ENCODE assay signal across 8 mouse cellular contexts in the genomic region with DNA sequence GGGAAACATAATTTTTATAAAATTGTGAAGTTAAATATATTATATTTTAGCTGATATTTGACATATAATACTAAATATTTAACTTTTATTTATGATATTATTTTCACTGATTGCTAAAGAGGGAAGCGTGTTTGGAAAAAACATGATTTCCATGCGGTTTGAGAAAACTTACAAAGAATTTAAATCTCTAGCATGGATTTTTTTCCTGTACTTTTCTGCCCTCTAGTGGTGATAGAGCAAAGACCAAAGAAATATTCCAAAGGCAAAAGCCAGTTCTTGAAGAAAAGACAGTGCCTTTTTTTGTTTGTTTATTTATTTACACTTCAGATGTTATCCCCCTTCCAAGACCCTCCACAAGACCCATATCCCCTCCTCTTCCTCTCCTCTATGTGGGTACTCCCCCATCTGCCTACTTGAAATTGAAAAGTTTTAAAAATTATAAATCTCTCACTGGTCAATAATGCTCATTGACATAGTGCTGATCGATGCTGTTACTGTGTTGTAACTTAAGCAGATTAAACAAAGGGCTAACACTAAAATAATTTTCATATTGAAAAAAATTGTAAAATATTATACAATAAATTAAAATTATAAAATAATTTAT.
A peak's percentile ranks its signal among the peaks of the same experiment; 100 is the strongest.
DNase-seq lines count a peak whose midpoint lies in the region; ATAC-seq lines count a peak whose summit lies in the region.

No protein-coding gene starts in this region.

- no peak overlapping the region for H3K4me3 ChIP-seq in embryonic facial prominence, embryonic 11.5 days (ENCODE audit: low read depth, low read length)
- no peak overlapping the region for H3K4me3 ChIP-seq in embryonic facial prominence, embryonic 10.5 days
- H3K4me3 ChIP-seq in midbrain, embryonic 11.5 days (ENCODE audit: low read depth, low read length): no peak overlapping the region
- no peak overlapping the region for H3K4me3 ChIP-seq in midbrain, embryonic 10.5 days
- no peak overlapping the region for H3K4me3 ChIP-seq in forebrain, embryonic 12.5 days (replicated peaks)

- no peaks in the 10 kb centered on the region for H3K36me3 ChIP-seq in embryonic facial prominence, embryonic 11.5 days (replicated peaks; ENCODE audit: control insufficient read depth, insufficient read depth, low read depth, low read length)
- H3K36me3 ChIP-seq in embryonic facial prominence, embryonic 10.5 days (replicated peaks): no peaks in the 10 kb centered on the region
- H3K36me3 ChIP-seq in midbrain, embryonic 11.5 days (ENCODE audit: control insufficient read depth, insufficient read depth, low read length): no peaks in the 10 kb centered on the region
- no peaks in the 10 kb centered on the region for H3K36me3 ChIP-seq in midbrain, embryonic 10.5 days
- no peaks in the 10 kb centered on the region for H3K36me3 ChIP-seq in forebrain, embryonic 12.5 days (replicated peaks)

- H3K9ac ChIP-seq in embryonic facial prominence, embryonic 11.5 days (replicated peaks; ENCODE audit: low read length): no peak overlapping the region
- no peak overlapping the region for H3K9ac ChIP-seq in midbrain, embryonic 11.5 days (ENCODE audit: low read length)
- no peak overlapping the region for H3K9ac ChIP-seq in forebrain, embryonic 12.5 days

- H3K27ac ChIP-seq in embryonic facial prominence, embryonic 11.5 days (replicated peaks; ENCODE audit: low read depth, low read length): no peak overlapping the region
- no peak overlapping the region for H3K27ac ChIP-seq in embryonic facial prominence, embryonic 10.5 days (replicated peaks)
- H3K27ac ChIP-seq in midbrain, embryonic 11.5 days (ENCODE audit: low read depth, low read length): no peak overlapping the region
- no peak overlapping the region for H3K27ac ChIP-seq in midbrain, embryonic 10.5 days (replicated peaks)
- H3K27ac ChIP-seq in forebrain, embryonic 12.5 days: no peak overlapping the region

- peak; percentile 79 for DNase-seq in embryonic facial prominence, embryonic 11.5 days (ENCODE audit: low spot score)
- no peak for DNase-seq in embryonic facial prominence, embryonic 10.5 days (ENCODE audit: low spot score)
- DNase-seq in midbrain, embryonic 11.5 days (ENCODE audit: low spot score, missing footprints): peak; percentile 87
- no peak for DNase-seq in midbrain, embryonic 10.5 days (ENCODE audit: low spot score)
- DNase-seq in retina, postnatal 1 day: peak; percentile 64
- DNase-seq in ovary, postnatal 10 days (ENCODE audit: low spot score): no peak
- DNase-seq in cerebellum, postnatal 4 days (ENCODE audit: low spot score in 2 of 2): no peak

- H3K27me3 ChIP-seq in embryonic facial prominence, embryonic 11.5 days (ENCODE audit: control insufficient read depth, insufficient read depth, low read length): no peaks in the 10 kb centered on the region
- H3K27me3 ChIP-seq in embryonic facial prominence, embryonic 10.5 days (replicated peaks; ENCODE audit: low read depth, poor library complexity, severe bottlenecking): no peaks in the 10 kb centered on the region
- H3K27me3 ChIP-seq in midbrain, embryonic 11.5 days (ENCODE audit: control insufficient read depth, insufficient read depth, low read length): no peaks in the 10 kb centered on the region
- H3K27me3 ChIP-seq in midbrain, embryonic 10.5 days (ENCODE audit: low read depth, poor library complexity, severe bottlenecking): no peaks in the 10 kb centered on the region
- H3K27me3 ChIP-seq in forebrain, embryonic 12.5 days: no peaks in the 10 kb centered on the region

- WGBS in embryonic facial prominence, embryonic 11.5 days: 48% methylated on average over 3 of the region's 3 CpGs
- 53% methylated on average over 3 of the region's 3 CpGs for WGBS in embryonic facial prominence, embryonic 10.5 days
- 54% methylated on average over 3 of the region's 3 CpGs for WGBS in midbrain, embryonic 11.5 days
- whole genome bisulfite sequencing in midbrain, embryonic 10.5 days: 59% methylated on average over 3 of the region's 3 CpGs
- WGBS in forebrain, embryonic 12.5 days: 55% methylated on average over 3 of the region's 3 CpGs

- H3K4me2 ChIP-seq in embryonic facial prominence, embryonic 11.5 days (ENCODE audit: low read depth, low read length): no peak overlapping the region
- H3K4me2 ChIP-seq in midbrain, embryonic 11.5 days: no peak overlapping the region
- no peak overlapping the region for H3K4me2 ChIP-seq in forebrain, embryonic 12.5 days

- no peaks in the 10 kb centered on the region for H3K4me1 ChIP-seq in embryonic facial prominence, embryonic 11.5 days (ENCODE audit: control insufficient read depth, insufficient read depth, low read length)
- H3K4me1 ChIP-seq in embryonic facial prominence, embryonic 10.5 days: no peaks in the 10 kb centered on the region
- no peaks in the 10 kb centered on the region for H3K4me1 ChIP-seq in midbrain, embryonic 11.5 days (ENCODE audit: control insufficient read depth, insufficient read depth, low read length)
- no peaks in the 10 kb centered on the region for H3K4me1 ChIP-seq in midbrain, embryonic 10.5 days
- no peaks in the 10 kb centered on the region for H3K4me1 ChIP-seq in forebrain, embryonic 12.5 days

- H3K9me3 ChIP-seq in embryonic facial prominence, embryonic 11.5 days (replicated peaks; ENCODE audit: control insufficient read depth, low read length): no peaks in the 10 kb centered on the region
- H3K9me3 ChIP-seq in embryonic facial prominence, embryonic 10.5 days: no peaks in the 10 kb centered on the region
- H3K9me3 ChIP-seq in midbrain, embryonic 11.5 days (ENCODE audit: control insufficient read depth, low read length): no peaks in the 10 kb centered on the region
- no peaks in the 10 kb centered on the region for H3K9me3 ChIP-seq in midbrain, embryonic 10.5 days (replicated peaks)
- no peaks in the 10 kb centered on the region for H3K9me3 ChIP-seq in forebrain, embryonic 12.5 days

- no peak for ATAC-seq in embryonic facial prominence, embryonic 11.5 days (replicated peaks; ENCODE audit: insufficient number of reproducible peaks, low FRiP score, low TSS enrichment, low read depth)
- ATAC-seq in midbrain, embryonic 11.5 days (ENCODE audit: low FRiP score): peak; percentile 48; the same call in 1 of the 2 replicates
- peak; percentile 60; the same call in 1 of the 2 replicates for ATAC-seq in forebrain, embryonic 12.5 days (ENCODE audit: low FRiP score)

Comparison
In these comparisons a context has a peak if more than half of its experiments do, and no peak if none do; other contexts are left out.
1. DNase-seq: peak in embryonic facial prominence, embryonic 11.5 days (single experiment), midbrain, embryonic 11.5 days (single experiment) and retina, postnatal 1 day (single experiment); none in embryonic facial prominence, embryonic 10.5 days (single experiment), midbrain, embryonic 10.5 days (single experiment), ovary, postnatal 10 days (single experiment) and cerebellum, postnatal 4 days (0 of 2).